Mouse (Mus musculus) forelimb bud, embryonic 11.5 days (tissue): ENCODE measurements around the gene Satb1.
A peak's percentile ranks its signal among the peaks of the same experiment; 100 is the strongest.

ENCODE experiments used
- DNase-seq: peaks from one replicate; pipeline ENCODE4 v3.0.0-alpha.2; 2012; ENCODE audit warnings: low read depth, low spot score

The Satb1 gene

GRCm38 (mm10) chr17:51832900-51833577, at the start of gene Satb1:
Gene Satb1, minus strand, starts transcription at chr17:51833290.
- peak; percentile 35 for DNase-seq

GRCm38 (mm10) chr17:51882566-51882965, 49.5 kb upstream of the Satb1 start:
- no peak for DNase-seq

GRCm38 (mm10) chr17:51880895-51881622, 48.0 kb upstream of the Satb1 start:
- DNase-seq = no peak

- DNase-seq = no peak
Observed at GRCm38 (mm10) chr17:51880221-51880620, 47.1 kb upstream of the Satb1 start.

- DNase-seq = no peak
Observed at GRCm38 (mm10) chr17:51879736-51880135, 46.6 kb upstream of the Satb1 start.

- no peak for DNase-seq
Observed at GRCm38 (mm10) chr17:51879171-51879570, 46.1 kb upstream of the Satb1 start.

- DNase-seq = no peak
Observed at GRCm38 (mm10) chr17:51876471-51876870, 43.4 kb upstream of the Satb1 start.

- DNase-seq = no peak
Observed at GRCm38 (mm10) chr17:51857616-51858015, 24.5 kb upstream of the Satb1 start.

GRCm38 (mm10) chr17:51856332-51856731, 23.2 kb upstream of the Satb1 start:
- no peak for DNase-seq

- no peak for DNase-seq
Observed at GRCm38 (mm10) chr17:51855261-51855660, 22.2 kb upstream of the Satb1 start.

- no peak for DNase-seq
Observed at GRCm38 (mm10) chr17:51853952-51854351, 20.9 kb upstream of the Satb1 start.

- no peak for DNase-seq
Observed at GRCm38 (mm10) chr17:51840596-51840995, 7.5 kb upstream of the Satb1 start.

GRCm38 (mm10) chr17:51839484-51839883, 6.4 kb upstream of the Satb1 start:
- no peak for DNase-seq

GRCm38 (mm10) chr17:51836901-51837300, 3.8 kb upstream of the Satb1 start:
- DNase-seq = no peak

- no peak for DNase-seq
Observed at GRCm38 (mm10) chr17:51836243-51836642, 3.2 kb upstream of the Satb1 start.

- peak; percentile 33 for DNase-seq
Observed at GRCm38 (mm10) chr17:51833578-51834361, 680 bp upstream of the Satb1 start.

- DNase-seq = no peak
Observed at GRCm38 (mm10) chr17:51832421-51832875, 642 bp downstream of the Satb1 start.

GRCm38 (mm10) chr17:51831702-51832420, 1.2 kb downstream of the Satb1 start:
- DNase-seq = no peak

- no peak for DNase-seq
Observed at GRCm38 (mm10) chr17:51831121-51831701, 1.9 kb downstream of the Satb1 start.

GRCm38 (mm10) chr17:51829436-51829835, 3.7 kb downstream of the Satb1 start:
- DNase-seq = no peak

GRCm38 (mm10) chr17:51827922-51828410, 5.1 kb downstream of the Satb1 start:
- DNase-seq = no peak
